Mouse (Mus musculus) urinary bladder, postnatal 14 days (tissue): Measurements from ENCODE around the gene Trim28.

Source experiments
- DNase-seq: peaks from one replicate; pipeline ENCODE4 v3.0.0; 2021; ENCODE audit warnings: low spot score

Trim28 gene

GRCm38 (mm10) chr7:12998851-12999250 lies at the start of gene Trim28:
TSS of gene Trim28 (plus strand) at chr7:12999114.
- no peak for DNase-seq

DNA sequence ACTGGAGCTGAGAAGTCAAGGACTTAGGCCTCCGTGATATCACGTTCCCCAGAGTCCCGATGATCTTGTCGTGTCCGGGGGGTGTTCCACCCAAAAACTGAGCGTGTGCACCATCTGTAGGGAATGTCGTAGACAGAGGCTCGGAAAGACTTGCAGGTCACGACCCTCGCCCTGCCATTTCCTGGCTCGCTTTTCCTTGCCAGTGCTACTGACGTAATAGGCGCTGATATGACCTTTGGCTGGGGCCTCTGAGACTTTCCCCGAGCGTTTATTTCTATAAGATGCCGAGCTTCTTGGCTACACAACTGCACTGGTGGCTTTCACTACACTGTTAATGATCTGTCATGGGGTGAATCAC lies 49.1 kb upstream of the Trim28 start:
- no peak for DNase-seq

DNA sequence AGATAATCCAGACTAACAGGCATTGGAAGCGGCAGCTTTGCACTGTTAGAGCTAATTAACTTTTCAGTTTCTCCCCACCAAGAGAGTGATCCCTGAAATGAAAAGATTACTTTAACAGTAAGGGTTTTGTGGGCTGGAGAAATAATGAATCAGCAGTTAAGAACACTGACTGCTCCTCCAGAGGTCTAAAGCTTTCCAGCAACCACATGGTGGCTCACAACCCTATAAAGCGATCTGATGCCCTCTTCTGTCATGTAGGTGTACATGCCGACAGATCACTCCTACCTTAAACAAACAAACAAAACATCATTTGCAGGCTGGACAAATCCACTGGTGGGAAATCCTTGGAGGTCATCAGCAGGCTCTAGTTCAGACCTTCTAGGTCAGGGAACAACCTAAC lies 44.0 kb upstream of the Trim28 start:
- DNase-seq = no peak

- no peak for DNase-seq
These were observed 41.4 kb upstream of the Trim28 start for GRCm38 (mm10) chr7:12957511-12957910.

DNA sequence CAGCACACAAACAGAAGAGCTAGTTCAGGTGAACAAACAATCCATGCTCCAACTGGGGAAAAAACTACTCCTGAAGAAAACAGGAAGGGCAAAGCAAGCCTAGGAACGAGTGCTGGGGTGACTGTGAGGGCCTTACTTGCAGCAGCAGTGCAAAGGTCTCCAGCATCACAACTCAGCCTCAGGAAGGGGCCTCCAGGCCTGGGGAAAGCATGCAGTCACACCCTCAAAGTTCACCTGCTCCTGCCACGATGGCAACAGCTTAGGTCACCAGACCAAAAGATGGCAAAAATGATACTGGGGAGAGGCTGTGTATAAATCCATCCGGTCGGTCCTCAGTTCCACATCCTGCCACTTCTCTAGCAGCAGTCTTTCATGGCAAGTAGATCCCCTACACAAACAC lies 40.0 kb upstream of the Trim28 start:
- no peak for DNase-seq

- no peak for DNase-seq
These were observed 39.2 kb upstream of the Trim28 start for GRCm38 (mm10) chr7:12959718-12960117.

- no peak for DNase-seq
These were observed 37.3 kb upstream of the Trim28 start for GRCm38 (mm10) chr7:12961511-12962141.

GRCm38 (mm10) chr7:12965678-12966091 lies 33.2 kb upstream of the Trim28 start, which contains the start of gene Zfp324:
TSS of gene Zfp324 (plus strand) at chr7:12965838.
- peak; percentile 91 for DNase-seq

DNA sequence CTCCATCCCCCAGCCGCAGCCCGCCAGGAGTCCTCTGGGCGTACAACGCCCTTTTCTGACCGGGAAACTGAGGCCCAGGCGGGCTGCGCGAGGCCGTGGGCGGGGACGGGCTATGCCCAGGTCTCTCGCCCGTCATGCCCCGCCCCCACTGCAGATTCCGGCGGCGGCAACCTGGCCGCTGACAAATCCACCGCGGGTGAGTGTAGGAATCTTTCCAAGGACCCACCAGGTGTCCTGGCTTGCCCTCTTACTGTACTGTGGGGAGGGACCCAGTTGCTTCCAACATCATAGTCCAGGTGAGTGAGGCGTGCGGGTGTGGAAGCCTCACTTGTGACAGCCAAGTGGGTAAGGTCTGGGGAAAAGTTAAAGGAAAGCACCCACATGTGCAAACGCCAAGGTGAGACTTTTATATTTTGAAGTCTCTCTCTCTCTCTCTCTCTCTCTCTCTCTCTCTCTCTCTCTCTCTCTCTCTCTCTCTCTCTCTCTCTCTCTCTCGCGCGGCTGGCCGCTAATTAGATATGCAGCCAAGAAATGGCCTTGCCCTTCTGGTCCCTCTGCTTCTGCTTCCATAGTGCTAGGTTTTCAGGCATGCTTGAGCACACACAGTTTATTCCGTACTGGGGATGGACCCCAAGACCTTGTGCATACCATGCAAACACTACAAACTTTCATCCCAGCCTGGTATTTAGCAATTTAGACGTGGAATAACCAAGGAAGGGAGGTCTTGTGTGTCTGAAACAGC lies 32.6 kb upstream of the Trim28 start:
- DNase-seq = peak; percentile 72

- no peak for DNase-seq
These were observed 28.0 kb upstream of the Trim28 start for GRCm38 (mm10) chr7:12970906-12971305.

DNA sequence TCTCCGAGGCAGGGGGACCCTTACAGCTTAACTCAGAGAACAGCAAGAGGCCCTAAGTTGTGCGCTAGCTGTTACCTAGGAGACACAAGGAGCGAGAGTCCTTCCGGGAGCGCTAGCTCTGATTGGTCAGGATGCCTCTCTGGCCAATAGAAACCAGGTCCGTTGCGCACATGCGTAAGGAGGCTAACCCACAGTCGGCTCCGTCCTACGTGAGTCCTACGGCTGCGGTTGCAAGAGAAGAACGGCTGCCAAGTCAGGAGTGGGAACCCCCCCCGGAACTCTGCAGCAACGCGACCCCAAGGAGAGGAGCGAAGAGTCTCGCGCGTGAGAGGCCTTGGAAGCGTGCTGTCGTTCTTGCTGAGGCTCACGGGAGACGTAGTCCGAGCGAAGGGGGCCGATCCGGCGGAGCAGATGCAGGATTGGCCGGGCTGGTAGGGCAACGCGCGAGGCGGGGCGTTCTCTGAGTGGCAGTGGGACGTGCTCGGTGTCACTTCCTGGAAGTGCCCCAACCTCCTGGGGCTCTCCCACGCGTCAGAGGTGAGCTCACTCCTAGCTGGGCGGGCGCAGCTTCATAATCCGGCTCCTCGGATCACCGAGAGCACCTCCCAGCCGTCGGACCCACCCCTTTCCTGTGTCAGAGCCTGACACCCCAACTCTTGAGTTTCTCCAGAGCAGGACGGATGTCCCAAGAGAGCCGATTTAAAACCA lies 21.1 kb upstream of the Trim28 start, which contains the start of gene Zfp446:
Gene Zfp446 (plus strand): TSS at position 167 of the 708 bp plus-strand sequence.
- peak; percentile 99 for DNase-seq

- DNase-seq = no peak
These were observed 19.8 kb upstream of the Trim28 start for GRCm38 (mm10) chr7:12978931-12979722.

DNA sequence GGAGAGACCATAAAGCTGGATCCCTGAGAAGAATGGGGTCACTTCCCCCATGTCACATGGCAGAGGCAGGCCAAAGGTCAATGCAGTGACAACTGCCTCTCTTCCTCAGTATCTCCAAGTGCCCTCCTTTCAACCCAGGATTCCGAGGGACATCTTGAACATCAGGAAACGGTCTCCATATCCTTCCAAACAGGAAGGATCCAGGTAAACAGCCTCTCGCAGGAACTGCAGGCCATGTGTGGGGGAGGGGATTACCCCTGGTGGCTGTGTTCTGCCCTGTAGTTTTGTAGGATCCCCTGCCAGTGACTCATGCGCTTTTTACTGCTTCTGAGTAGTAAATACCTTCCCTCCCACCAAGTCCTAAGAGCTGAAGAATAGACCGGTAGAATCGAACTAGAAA lies 19.1 kb upstream of the Trim28 start:
- no peak for DNase-seq

GRCm38 (mm10) chr7:12980291-12980690 lies 18.6 kb upstream of the Trim28 start:
- DNase-seq = no peak

GRCm38 (mm10) chr7:12985724-12986123 lies 13.2 kb upstream of the Trim28 start:
- no peak for DNase-seq

DNA sequence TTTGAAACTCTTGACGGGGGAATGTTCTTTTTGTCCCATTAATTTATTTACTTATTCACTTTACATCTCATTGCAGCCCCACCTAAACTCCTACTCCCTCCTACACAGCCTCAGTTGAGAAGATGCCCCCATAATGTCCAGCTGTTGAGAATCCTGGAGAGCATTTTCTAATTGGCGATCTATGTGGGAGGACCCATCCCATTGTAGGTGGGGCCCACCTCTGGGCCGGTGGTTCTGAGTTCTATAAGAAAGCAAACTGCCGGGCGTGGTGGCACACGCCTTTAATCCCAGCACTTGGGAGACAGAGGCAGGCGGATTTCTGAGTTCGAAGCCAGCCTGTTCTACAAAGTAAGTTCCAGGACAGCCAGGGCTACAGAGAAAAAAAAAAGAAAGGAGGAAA lies 12.0 kb upstream of the Trim28 start:
- DNase-seq = no peak

GRCm38 (mm10) chr7:12987409-12988189 lies 11.3 kb upstream of the Trim28 start:
- DNase-seq = no peak

- DNase-seq = no peak
These were observed 6.7 kb upstream of the Trim28 start for GRCm38 (mm10) chr7:12992222-12992621.

DNA sequence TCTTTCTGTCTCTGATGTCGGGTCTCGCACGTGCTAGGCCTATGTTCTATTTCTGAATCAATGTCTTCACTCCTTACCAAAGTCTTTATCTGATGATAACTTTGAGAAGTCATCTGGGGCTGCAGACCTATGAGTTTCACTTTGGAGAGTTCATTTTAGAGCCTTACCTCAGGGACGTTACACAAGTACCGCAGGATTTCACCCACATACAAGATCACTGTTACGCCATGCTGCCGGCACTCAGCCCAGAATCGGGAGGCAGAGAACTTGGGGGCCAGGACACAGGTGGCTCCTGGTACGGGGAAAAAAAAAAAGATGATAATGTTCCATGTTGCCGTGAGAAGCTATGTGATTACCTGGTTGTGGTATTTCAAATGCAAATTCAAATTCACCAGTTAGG lies 5.8 kb upstream of the Trim28 start:
- DNase-seq = no peak

DNA sequence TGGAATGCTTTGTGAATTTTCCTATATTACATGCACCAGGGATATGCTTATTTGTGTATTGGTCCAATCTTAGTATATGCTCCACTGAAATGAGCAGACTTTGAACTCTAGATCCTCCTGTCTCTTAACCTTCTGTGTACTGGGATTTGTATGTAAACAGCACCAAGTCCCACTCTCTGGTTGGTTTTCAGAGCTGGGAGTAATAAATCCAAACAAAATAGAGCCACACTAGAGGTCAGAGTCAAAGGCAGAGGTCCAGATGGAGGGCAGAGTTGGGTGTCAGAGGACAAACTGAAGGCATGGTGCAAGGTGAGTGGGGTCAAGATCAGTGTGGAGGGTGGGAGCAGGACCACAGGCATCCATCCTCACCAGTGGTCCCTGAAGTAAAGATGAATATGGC lies 3.1 kb upstream of the Trim28 start:
- no peak for DNase-seq

DNA sequence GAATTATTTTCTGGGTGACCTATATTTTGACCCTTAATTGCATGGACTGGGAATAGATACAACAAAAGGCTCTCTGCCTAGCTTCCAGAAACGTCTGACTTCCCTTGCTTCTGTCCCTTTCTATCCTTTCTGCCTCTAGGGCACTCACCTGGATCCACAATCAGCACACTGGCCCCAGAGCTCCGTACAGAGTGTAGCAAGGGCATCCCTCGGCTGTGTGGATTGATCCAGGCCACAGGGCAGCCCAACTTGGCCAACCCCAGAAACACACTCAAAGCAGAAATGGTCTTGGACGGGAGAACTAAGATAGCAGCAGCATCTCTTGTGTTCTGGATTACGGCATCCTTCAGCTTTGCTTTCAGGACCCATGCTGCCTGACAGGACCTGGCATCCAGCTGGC lies 1.7 kb upstream of the Trim28 start:
- DNase-seq = no peak
